Mouse (Mus musculus): ENCODE measurements around the gene Phf14.
"Not testable (repeated sequence)": the region's sequence is repeated elsewhere in the genome, so short reads cannot be mapped to it uniquely, and the experiment has no call there.

The Phf14 gene

DNA sequence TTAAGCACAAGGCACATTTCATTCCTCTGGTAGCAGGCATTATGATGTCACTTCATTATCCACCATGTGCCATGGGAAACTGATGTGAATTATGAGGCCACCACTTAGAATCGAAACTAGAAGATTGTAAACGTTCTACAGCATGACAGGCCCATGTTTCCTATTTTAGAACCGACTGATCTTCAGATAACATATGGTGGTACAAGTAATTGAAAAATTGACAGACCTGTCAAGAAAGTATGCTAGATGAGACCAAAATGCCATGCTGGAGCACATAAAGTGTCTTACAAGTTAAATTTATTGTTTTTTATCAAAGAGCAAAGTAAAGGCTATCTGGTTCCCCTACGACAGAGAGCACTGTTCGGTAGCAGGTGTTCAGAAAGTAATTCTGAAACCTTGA lies 172.8 kb downstream of the Phf14 start:
- ChIA-PET POLR2A (no interaction called here), CTCF (no interaction called here)

DNA sequence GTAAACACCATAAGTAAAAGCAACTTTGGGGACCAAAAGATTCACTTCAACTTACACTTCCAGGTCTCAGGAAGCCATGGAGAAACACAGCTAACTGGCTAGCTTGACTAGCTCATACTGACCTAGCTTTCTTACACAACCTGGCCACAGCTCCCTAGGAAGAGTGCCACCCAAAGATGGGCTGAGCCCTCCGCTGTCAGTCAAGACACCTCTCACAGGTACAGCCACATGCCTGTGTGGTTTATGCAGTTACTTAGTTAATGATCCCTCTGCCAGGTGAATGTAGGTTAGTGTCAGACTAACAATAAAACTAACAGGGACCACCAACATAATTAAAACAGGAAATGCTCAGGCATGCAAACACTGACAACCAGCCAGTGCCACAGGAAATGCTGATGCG lies 174.1 kb downstream of the Phf14 start:
- POLR2A ChIA-PET = no interaction called here
- CTCF ChIA-PET = no interaction called here

GRCm38 (mm10) chr6:12082125-12082524 lies 174.5 kb downstream of the Phf14 start:
- POLR2A ChIA-PET = no interaction called here
- CTCF ChIA-PET = no interaction called here

- ChIA-PET CTCF (no interaction called here), POLR2A (no interaction called here)
Measured at GRCm38 (mm10) chr6:12082531-12083216, 175.1 kb downstream of the Phf14 start.

GRCm38 (mm10) chr6:12084721-12085120 lies 177.1 kb downstream of the Phf14 start:
- ChIA-PET CTCF (interaction anchor here in 1 of 4 experiments (1.3 kb wide), 1 partner anchor 40 kb away, joined by 3 read pairs; no protein-coding TSS in a partner anchor), POLR2A (interaction anchor here in 1 of 4 experiments (1.0 kb wide), 2 partner anchors 22 to 44 kb away, joined by 3 read pairs; no protein-coding TSS in a partner anchor)

DNA sequence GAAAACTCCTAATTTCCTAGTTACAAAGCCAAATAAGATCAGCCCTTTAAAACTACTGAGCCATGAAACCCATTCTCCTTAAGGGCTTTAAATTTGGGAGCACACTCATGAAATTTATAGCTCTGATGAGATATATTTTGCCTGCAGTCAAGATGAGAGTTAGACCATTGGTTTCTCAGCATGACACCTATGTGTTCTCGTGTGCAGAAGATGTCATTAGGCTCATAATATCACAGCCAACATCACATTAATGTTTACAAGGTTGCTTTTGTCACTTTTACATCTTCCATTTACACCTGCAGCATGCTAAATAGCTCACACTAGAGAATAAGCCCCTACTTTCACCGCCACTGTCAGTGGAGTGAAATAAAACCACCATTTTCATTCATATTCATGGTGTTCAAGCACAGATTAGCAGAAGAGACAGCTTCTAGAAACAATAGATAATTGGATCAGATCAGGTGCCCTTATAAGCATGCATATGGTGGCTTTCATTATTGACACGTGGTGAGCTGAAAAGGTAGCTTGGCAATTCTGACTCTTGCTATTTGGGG lies 181.9 kb downstream of the Phf14 start:
- ChIA-PET POLR2A (interaction anchor here in 1 of 4 experiments (0.9 kb wide), 1 partner anchor 38 kb away, joined by 3 read pairs; no protein-coding TSS in a partner anchor), CTCF (no interaction called here)

GRCm38 (mm10) chr6:12095716-12096115 lies 188.1 kb downstream of the Phf14 start:
- CTCF ChIA-PET = no interaction called here
- POLR2A ChIA-PET = no interaction called here

DNA sequence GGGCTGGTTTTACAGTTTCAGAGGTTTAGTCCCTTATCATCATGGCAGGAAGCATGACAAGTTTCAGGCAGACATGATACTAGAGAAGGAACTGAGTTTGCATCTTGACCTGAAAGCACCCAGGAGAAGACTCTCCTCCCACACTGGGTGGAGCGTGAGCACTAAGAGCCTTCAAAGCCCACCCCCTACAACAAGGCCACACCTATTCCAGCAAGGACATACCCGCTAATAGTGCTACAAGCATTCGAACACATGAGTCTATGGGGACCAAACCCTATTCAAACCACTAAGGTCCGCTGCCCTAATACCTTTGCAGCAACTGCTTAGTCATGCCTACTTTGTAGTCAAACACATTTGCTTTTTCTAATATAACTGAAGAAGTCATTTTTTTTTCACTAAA lies 189.5 kb downstream of the Phf14 start:
- ChIA-PET POLR2A (interaction anchor here in 1 of 4 experiments (0.9 to 1.3 kb wide), 2 partner anchors 9 to 26 kb away, joined by 3 read pairs; no protein-coding TSS in a partner anchor), CTCF (no interaction called here)

GRCm38 (mm10) chr6:12105144-12105543 lies 197.5 kb downstream of the Phf14 start:
- POLR2A ChIA-PET = no interaction called here
- CTCF ChIA-PET = no interaction called here

DNA sequence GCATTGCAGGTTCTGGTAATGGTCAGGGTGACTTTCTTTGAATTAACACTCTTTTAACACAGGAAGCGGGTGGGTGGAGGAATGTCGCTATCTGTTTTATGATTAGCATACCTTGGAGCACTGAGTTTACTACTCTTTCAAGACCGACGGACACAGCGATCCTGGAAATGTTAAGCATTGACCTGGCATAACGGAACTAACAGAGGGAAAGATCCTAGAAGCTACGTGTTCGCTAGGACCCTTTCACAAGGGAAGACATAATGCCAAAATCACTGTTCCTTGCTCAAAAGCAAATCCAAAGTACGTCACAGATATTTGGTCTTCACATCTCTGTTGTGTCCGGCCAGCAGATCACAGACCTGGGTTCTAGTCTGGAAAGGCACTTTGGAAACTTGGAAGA lies 199.7 kb downstream of the Phf14 start:
- POLR2A ChIA-PET = interaction anchor here in 2 of 4 experiments (1.0 to 1.4 kb wide), 4 partner anchors 9 to 182 kb away, joined by 3 to 4 read pairs (median 3); no protein-coding TSS in a partner anchor
- CTCF ChIA-PET = no interaction called here

GRCm38 (mm10) chr6:12107786-12108185 lies 200.2 kb downstream of the Phf14 start:
- ChIA-PET CTCF (interaction anchor here in 1 of 4 experiments (0.7 kb wide), 1 partner anchor 506 kb away, joined by 3 read pairs; no protein-coding TSS in a partner anchor), POLR2A (interaction anchor here in 2 of 4 experiments (1.0 to 1.1 kb wide), 2 partner anchors 10 to 17 kb away, joined by 3 to 4 read pairs; no protein-coding TSS in a partner anchor)

GRCm38 (mm10) chr6:12116926-12117818 lies 209.6 kb downstream of the Phf14 start:
- CTCF ChIA-PET = no interaction called here
- POLR2A ChIA-PET = no interaction called here

DNA sequence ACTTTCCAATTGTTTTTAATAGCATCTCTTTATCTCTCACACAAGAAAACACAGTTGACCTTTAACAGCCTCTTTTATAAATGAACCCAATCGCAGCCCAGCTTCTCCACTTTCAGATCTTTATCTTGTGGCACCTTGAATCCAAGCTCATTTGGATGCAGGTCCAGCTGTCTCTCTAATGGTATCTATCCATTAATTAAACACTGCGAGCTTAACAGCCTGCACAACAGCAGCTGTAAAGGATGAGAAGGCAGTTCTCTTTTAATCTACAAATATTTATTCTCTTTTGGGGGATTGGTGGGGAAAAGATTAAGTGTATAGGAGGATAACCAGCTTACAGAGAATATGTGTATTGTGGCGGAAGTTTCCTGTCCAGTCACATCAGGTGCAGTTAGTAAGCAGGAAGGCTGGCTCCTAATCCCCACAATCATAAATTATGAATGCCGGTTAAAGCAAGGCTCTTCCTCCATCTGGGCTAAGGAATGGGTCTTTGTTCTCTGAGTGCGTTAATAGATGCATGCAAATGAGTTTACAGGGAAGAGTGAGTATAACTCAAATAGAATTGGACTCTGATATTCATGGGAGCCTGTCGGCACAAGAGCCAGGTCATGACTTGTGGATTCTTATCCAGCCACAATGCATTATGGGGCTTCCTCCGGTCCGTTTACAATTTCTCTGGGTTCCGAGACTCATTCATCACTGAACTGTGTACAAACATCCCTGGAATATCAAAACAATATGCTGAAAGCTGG lies 210.4 kb downstream of the Phf14 start:
- ChIA-PET POLR2A (interaction anchor here in 1 of 4 experiments (0.8 kb wide), 1 partner anchor 9 kb away, joined by 3 read pairs; no protein-coding TSS in a partner anchor), CTCF (no interaction called here)

GRCm38 (mm10) chr6:12122759-12123158 lies 215.2 kb downstream of the Phf14 start:
- ChIA-PET POLR2A (interaction anchor here in 1 of 4 experiments (0.9 kb wide), 1 partner anchor 26 kb away, joined by 3 read pairs; no protein-coding TSS in a partner anchor), CTCF (no interaction called here)

GRCm38 (mm10) chr6:12125031-12125803 lies 217.6 kb downstream of the Phf14 start:
- CTCF ChIA-PET = interaction anchor here in 3 of 4 experiments (0.6 to 0.9 kb wide), 4 partner anchors 11 to 123 kb away, joined by 3 to 9 read pairs (median 3); no protein-coding TSS in a partner anchor
- POLR2A ChIA-PET = interaction anchor here in 3 of 4 experiments (0.7 to 1.4 kb wide), 10 partner anchors 9 to 109 kb away, joined by 3 to 5 read pairs (median 3); no protein-coding TSS in a partner anchor

- POLR2A ChIA-PET, CTCF ChIA-PET: not testable (repeated sequence)
Measured at GRCm38 (mm10) chr6:12126601-12127000, 219.0 kb downstream of the Phf14 start.

DNA sequence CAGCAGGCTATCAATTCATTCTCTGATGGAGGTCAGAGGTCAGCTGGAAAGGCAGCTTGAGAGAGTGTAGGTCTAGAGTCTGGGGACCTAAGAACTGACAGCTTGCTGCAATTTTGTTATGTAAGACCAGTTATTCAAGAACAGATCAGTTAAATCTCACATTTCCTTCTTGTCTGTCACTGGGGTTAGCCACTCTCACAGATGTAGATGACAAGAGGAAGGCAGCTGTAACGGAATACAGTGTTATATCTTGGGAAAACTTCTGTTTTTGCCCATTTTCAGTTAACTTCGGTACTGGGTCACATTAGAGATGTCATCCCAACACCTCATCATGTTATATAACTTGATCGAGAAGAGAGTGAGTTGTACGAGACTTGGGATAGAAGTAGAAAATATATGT lies 219.7 kb downstream of the Phf14 start:
- POLR2A ChIA-PET = interaction anchor here in 1 of 4 experiments (1.0 kb wide), 1 partner anchor 38 kb away, joined by 3 read pairs; no protein-coding TSS in a partner anchor
- CTCF ChIA-PET = no interaction called here

Measured in embryonic stem cell, embryonic (primary cell).